Mouse (Mus musculus): ENCODE data around the gene Pde6g. TPM values are rescaled to one million over a fixed set of nuclear protein-coding genes. Genes with fewer than 3 reads are reported as not detected.

Pde6g gene
- total and polyA plus RNA-seq, 3 experiments: 0.52 to 0.76 (median 0.53) TPM

GRCm38 (mm10) chr11:120465521-120465920 is 12.2 kb upstream of the Pde6g start:
- no peaks in the 10 kb centered on the region for H3K27me3 ChIP-seq (ENCODE audit: control insufficient read depth, insufficient read depth, low read length)
- H3K4me3 ChIP-seq: no peak overlapping the region
- H3K4me1 ChIP-seq (ENCODE audit: control insufficient read depth, insufficient read depth, low read length): peaks cover 3% of the 10 kb centered on the region
- 34% methylated on average over 4 of the region's 4 CpGs for WGBS
- no peaks in the 10 kb centered on the region; the same call in 1 of the 2 replicates for H3K79me2 ChIP-seq (replicated peaks; ENCODE audit: control insufficient read depth, insufficient read depth, low read length)
- DNase-seq: no peak
- H3K9ac ChIP-seq (ENCODE audit: low read depth, low read length): no peak overlapping the region
- H3K36me3 ChIP-seq (ENCODE audit: control insufficient read depth, insufficient read depth, low read length): no peaks in the 10 kb centered on the region
- no peak overlapping the region for H3K27ac ChIP-seq
- no peak for TF ChIP-seq EP300 (IDR thresholded peaks at IDR 0.05; ENCODE audit: insufficient read depth, low read depth, low read length)
- TF ChIP-seq POLR2A (IDR thresholded peaks at IDR 0.05; ENCODE audit: insufficient read depth, low read depth, low read length): no peak
- no peak for TF ChIP-seq CTCF (IDR thresholded peaks at IDR 0.05)
- intact Hi-C loops (cut with DNase I): no loop called here

DNA sequence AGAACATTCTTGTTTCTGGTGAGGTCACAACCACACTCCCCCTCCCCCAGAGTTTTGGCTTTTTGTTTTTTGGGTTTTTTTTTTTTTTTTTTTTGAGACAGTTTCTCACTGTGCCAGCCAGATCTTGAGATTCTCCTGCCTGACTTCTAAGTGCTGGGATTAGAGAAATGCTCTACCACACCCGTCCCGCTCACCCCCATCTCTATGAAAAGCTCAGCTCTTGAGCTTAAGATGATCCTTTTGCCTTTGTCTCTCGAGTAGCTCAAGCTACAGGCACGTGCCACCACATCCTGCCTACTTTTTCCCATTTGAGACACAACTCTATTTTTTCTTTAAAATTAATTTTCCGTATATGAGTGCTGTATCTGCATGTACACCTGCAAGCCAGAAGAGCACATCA is 11.1 kb upstream of the Pde6g start:
- no peaks in the 10 kb centered on the region for H3K27me3 ChIP-seq (ENCODE audit: control insufficient read depth, insufficient read depth, low read length)
- H3K9ac ChIP-seq (ENCODE audit: low read depth, low read length): no peak overlapping the region
- no peak overlapping the region for H3K27ac ChIP-seq
- peaks cover 3% of the 10 kb centered on the region for H3K4me1 ChIP-seq (ENCODE audit: control insufficient read depth, insufficient read depth, low read length)
- H3K36me3 ChIP-seq (ENCODE audit: control insufficient read depth, insufficient read depth, low read length): no peaks in the 10 kb centered on the region
- no peaks in the 10 kb centered on the region; the same call in 1 of the 2 replicates for H3K79me2 ChIP-seq (replicated peaks; ENCODE audit: control insufficient read depth, insufficient read depth, low read length)
- DNase-seq: no peak
- 85% methylated on average over 5 of the region's 5 CpGs for WGBS
- TF ChIP-seq POLR2A (IDR thresholded peaks at IDR 0.05; ENCODE audit: insufficient read depth, low read depth, low read length) (no peak), CTCF (IDR thresholded peaks at IDR 0.05) (no peak), EP300 (IDR thresholded peaks at IDR 0.05; ENCODE audit: insufficient read depth, low read depth, low read length) (no peak)
- H3K4me3 ChIP-seq: no peak overlapping the region
- intact Hi-C loops (cut with DNase I): no loop called here

- Histone ChIP-seq H3K79me2 (replicated peaks; ENCODE audit: control insufficient read depth, insufficient read depth, low read length) (no peaks in the 10 kb centered on the region; the same call in 1 of the 2 replicates), H3K27ac (no peak overlapping the region), H3K4me3 (no peak overlapping the region), H3K27me3 (ENCODE audit: control insufficient read depth, insufficient read depth, low read length) (no peaks in the 10 kb centered on the region), H3K36me3 (ENCODE audit: control insufficient read depth, insufficient read depth, low read length) (no peaks in the 10 kb centered on the region), H3K9ac (ENCODE audit: low read depth, low read length) (no peak overlapping the region), H3K4me1 (ENCODE audit: control insufficient read depth, insufficient read depth, low read length) (peaks cover 3% of the 10 kb centered on the region)
- no peak for DNase-seq
- 85% methylated on average over 2 of the region's 2 CpGs for WGBS
- TF ChIP-seq CTCF (IDR thresholded peaks at IDR 0.05): no peak
- no peak for TF ChIP-seq POLR2A (IDR thresholded peaks at IDR 0.05; ENCODE audit: insufficient read depth, low read depth, low read length)
- TF ChIP-seq EP300 (IDR thresholded peaks at IDR 0.05; ENCODE audit: insufficient read depth, low read depth, low read length): no peak
- intact Hi-C loops (cut with DNase I): no loop called here
Measured at GRCm38 (mm10) chr11:120463536-120463935, 10.2 kb upstream of the Pde6g start.

DNA sequence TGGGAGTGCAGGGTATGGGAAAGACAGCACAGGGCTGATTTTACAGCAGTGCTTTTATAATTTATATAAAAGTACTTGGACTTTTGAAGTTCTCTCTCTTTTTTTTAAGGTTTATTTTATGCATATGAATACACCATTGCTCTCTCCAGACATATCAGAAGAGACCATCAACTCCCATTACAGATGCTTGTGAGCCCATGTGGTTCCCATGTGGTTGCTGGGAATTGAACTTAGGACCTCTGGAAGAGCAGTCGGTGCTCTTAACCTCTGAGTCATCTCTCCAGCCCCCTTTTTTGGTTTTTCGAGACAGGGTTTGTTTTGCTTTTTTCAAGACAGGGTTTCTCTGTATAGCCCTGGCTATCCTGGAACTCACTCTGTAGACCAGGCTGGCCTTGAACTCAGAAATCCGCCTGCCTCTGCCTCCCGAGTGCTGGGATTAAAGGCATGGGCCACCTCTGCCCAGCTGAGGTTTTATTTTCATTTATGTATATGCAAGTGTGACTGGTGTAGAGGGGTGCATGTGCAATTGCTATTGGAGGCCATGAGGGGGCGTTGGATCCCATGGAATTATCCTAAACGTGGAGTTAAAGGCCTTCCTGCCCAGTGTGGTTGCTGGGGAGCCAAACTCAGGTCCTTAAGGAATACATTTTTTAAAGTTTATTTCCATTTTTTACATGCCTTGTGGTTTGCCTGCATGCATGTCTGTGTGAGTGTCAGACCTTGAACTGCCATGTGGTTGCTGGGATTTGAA is 5.7 kb upstream of the Pde6g start:
- Histone ChIP-seq H3K27me3 (ENCODE audit: control insufficient read depth, insufficient read depth, low read length) (no peaks in the 10 kb centered on the region), H3K4me1 (ENCODE audit: control insufficient read depth, insufficient read depth, low read length) (no peaks in the 10 kb centered on the region), H3K36me3 (ENCODE audit: control insufficient read depth, insufficient read depth, low read length) (no peaks in the 10 kb centered on the region), H3K79me2 (replicated peaks; ENCODE audit: control insufficient read depth, insufficient read depth, low read length) (no peaks in the 10 kb centered on the region), H3K9ac (ENCODE audit: low read depth, low read length) (no peak overlapping the region), H3K4me3 (peak overlapping the region; percentile 85), H3K27ac (no peak overlapping the region; the same call in 1 of the 2 replicates)
- DNase-seq: no peak
- WGBS: 57% methylated on average over 6 of the region's 6 CpGs
- intact Hi-C loops (cut with DNase I): no loop called here
- TF ChIP-seq EP300 (IDR thresholded peaks at IDR 0.05; ENCODE audit: insufficient read depth, low read depth, low read length) (no peak), CTCF (IDR thresholded peaks at IDR 0.05) (peak; percentile 41)

DNA sequence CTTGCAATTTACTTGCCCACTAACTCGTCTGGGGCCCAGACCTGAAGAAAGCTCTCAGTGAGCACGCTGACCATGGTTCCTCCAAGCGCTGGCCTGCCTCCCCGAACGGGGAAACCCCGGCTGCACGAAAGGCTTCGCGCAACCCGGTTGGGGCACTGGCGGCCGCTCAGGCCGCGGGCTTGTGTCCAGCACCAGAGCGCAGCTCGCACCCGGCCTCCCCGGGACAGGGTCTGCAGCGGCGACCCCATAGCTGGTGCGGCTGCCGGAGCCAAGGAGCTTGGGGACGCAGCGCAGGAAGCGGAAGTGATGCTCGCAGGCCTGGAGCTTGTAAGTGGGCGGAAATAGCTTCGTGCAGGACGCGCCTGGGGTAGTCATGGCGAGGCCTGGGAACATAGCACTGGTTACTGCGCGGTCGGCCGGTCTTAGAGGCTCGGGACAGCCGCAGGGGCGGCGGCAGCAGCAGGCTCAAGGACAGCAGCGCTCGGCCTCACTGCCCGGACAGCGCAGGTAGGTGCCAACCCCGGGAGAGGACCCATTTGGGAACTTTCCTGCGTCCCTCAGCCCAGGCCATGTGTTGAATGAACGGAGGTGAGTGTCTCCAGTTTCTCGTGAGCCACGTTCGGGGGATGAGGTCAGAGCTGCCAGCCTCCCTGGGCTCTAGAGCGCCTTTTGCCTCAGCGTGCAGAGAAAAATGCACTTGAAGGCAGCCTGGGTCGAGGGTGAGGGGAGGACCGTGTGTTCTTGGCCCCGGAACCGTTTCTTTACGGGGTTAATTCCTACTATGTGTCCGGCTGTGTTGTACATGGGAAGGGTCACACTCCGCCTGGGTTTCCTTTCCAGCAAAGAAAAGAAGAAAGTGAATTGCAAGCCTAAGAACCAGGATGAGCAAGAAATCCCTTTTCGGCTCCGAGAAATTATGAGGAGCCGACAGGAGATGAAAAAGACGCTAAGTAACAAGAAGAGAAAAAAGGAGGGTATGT is 4.8 kb upstream of the Pde6g start, which contains the start of the genes Oxld1 and Ccdc137:
TSS of gene Oxld1 (minus strand) at position 297 of the 980 bp plus-strand sequence.
TSS of gene Ccdc137 (plus strand) at position 344 of the 980 bp plus-strand sequence.
- 3% methylated on average over 62 of the region's 62 CpGs for WGBS
- H3K27ac ChIP-seq: peak within 1 kb of the TSS; percentile 92

More for the DNA sequence above, 4.8 kb upstream of the Pde6g start, which contains the start of the genes Oxld1 and Ccdc137:
- H3K27me3 ChIP-seq (ENCODE audit: control insufficient read depth, insufficient read depth, low read length): no peaks in the 10 kb centered on the region
- H3K4me3 ChIP-seq: peak within 1 kb of the TSS; percentile 85
- H3K9ac ChIP-seq (ENCODE audit: low read depth, low read length): peak within 1 kb of the TSS; percentile 84
- H3K4me1 ChIP-seq (ENCODE audit: control insufficient read depth, insufficient read depth, low read length): no peaks in the 10 kb centered on the region
- TF ChIP-seq EP300 (IDR thresholded peaks at IDR 0.05; ENCODE audit: insufficient read depth, low read depth, low read length): 0 out of 2 replicates have a peak, but pooled peaks have one; percentile 25
- TF ChIP-seq POLR2A (IDR thresholded peaks at IDR 0.05; ENCODE audit: insufficient read depth, low read depth, low read length): peak; percentile 89
- TF ChIP-seq CTCF (IDR thresholded peaks at IDR 0.05): no peak
- DNase-seq: peak; percentile 85 to 86
- intact Hi-C loops (cut with DNase I): loop anchor here (2.0 kb wide), 1 partner anchor 21 kb away; the partner anchor contains the start of gene Nploc4
- no peaks in the 10 kb centered on the region for H3K36me3 ChIP-seq (ENCODE audit: control insufficient read depth, insufficient read depth, low read length)
- no peaks in the 10 kb centered on the region for H3K79me2 ChIP-seq (replicated peaks; ENCODE audit: control insufficient read depth, insufficient read depth, low read length)
